Mouse (Mus musculus) heart, embryonic 13.5 days (tissue): ENCODE measurements around the gene Tgm1. TPM values are rescaled to one million over a fixed set of nuclear protein-coding genes. Genes with fewer than 3 reads are reported as not detected.

Source experiments
- ATAC-seq: fragments of 200-750 bp; cut with Nextera tagmentation; 2 replicates; pipeline ENCODE4 v1.8.0; 2017; ENCODE audit warnings: moderate TSS enrichment; ENCODE audit not compliant: insufficient number of reproducible peaks, low FRiP score, low TSS enrichment; ENCODE audit errors: extremely low read depth
- H3K27ac ChIP-seq: fragments of 300-500 bp; sonication (generic); replicated peaks from 2 replicates; pipeline ENCODE4 v1.5.1; 2015; ENCODE audit warnings: moderate library complexity, mild to moderate bottlenecking, inconsistent platforms
- H3K27me3 ChIP-seq: fragments of 300-500 bp; sonication (generic); replicated peaks from 2 replicates; pipeline ENCODE4 v1.6.1; 2015; ENCODE audit warnings: mild to moderate bottlenecking, inconsistent platforms
- H3K36me3 ChIP-seq: fragments of 300-500 bp; sonication (generic); 2 replicates; pipeline ENCODE4 v1.6.1; 2015; ENCODE audit warnings: mild to moderate bottlenecking, inconsistent platforms
- H3K4me1 ChIP-seq: fragments of 300-500 bp; sonication (generic); 2 replicates; pipeline ENCODE4 v1.6.1; 2015; ENCODE audit warnings: inconsistent platforms
- H3K4me2 ChIP-seq: fragments of 300-500 bp; sonication (generic); 2 replicates; pipeline ENCODE4 v1.6.1; 2015; ENCODE audit warnings: inconsistent platforms, mild to moderate bottlenecking, moderate library complexity
- H3K4me3 ChIP-seq: fragments of 300-500 bp; sonication (generic); 2 replicates; pipeline ENCODE4 v1.5.1; 2015; ENCODE audit warnings: moderate library complexity, mild to moderate bottlenecking, inconsistent platforms
- H3K9ac ChIP-seq: fragments of 300-500 bp; sonication (generic); 2 replicates; pipeline ENCODE4 v1.6.1; 2015; ENCODE audit warnings: inconsistent platforms, mild to moderate bottlenecking, moderate library complexity
- H3K9me3 ChIP-seq: fragments of 300-500 bp; sonication (generic); 2 replicates; pipeline ENCODE4 v1.6.1; 2016; ENCODE audit warnings: inconsistent platforms
- WGBS: fragments of 180-500 bp; shearing (Covaris S2); methylation state at CpG from one replicate; pipeline ENCODE4 v1.1.7; 2015; ENCODE audit warnings: mixed read lengths; 5-methylcytosine and 5-hydroxymethylcytosine counted together
- polyA plus RNA-seq: library from polyadenylated mRNA; unstranded; fragments of >200 nt; fragmentation: Nextera tagmentation; extraction: Ambion mirVana; gene quantifications from 2 replicates; pipeline ENCODE4 v1.2.1, GENCODE M21; 2015

The Tgm1 gene
- polyA plus RNA-seq, 1 experiment from 2014 or later = 0.25 TPM

- H3K9ac ChIP-seq = peak overlapping the region; percentile 74
- peak overlapping the region; percentile 19 for H3K4me3 ChIP-seq
- no peak overlapping the region for H3K27ac ChIP-seq
- peak overlapping the region; percentile 99 for H3K4me2 ChIP-seq
- 17% methylated on average over 10 of the region's 10 CpGs for WGBS
- no peaks in the 10 kb centered on the region for H3K27me3 ChIP-seq
- H3K36me3 ChIP-seq = peaks cover 60% of the 10 kb centered on the region
- ATAC-seq = no peak
- peaks cover 35% of the 10 kb centered on the region for H3K4me1 ChIP-seq
- no peaks in the 10 kb centered on the region for H3K9me3 ChIP-seq
Measured at GRCm38 (mm10) chr14:55743711-55744110, 30.0 kb upstream of the Tgm1 start.

DNA sequence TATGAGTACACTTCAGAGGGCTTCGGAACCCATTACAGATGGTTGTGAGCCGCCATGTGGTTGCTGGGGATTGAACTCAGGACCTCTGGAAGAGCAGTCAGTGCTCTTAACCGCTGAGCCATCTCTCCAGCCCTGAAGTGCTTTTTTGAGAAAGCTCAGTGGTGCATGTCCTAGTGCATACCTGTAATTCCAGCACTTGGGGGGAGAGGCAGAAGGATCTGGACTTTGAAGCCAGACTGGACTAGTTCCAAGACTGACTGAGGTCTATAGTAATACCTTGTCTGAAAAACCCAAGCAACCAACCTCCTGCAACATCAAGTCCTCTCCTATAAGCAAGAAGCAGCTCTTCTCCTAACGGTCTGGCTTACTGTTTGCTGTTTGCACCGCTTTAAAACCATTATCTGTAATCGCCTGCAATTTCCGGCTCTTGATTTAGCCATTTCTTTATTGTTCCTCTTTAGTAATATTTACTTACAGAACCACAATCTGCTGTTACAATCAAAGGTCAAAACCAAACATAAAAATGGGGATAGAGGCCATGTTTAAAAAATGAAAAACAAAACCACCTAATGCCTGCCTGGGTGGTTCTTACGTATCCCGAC is 23.5 kb upstream of the Tgm1 start:
- WGBS = 80% methylated on average over 9 of the region's 9 CpGs
- no peak for ATAC-seq
- Histone ChIP-seq H3K27me3 (peaks cover 4% of the 10 kb centered on the region; the same call in 1 of the 2 replicates), H3K4me1 (no peaks in the 10 kb centered on the region), H3K4me3 (no peak overlapping the region), H3K36me3 (peaks cover 44% of the 10 kb centered on the region), H3K9ac (no peak overlapping the region), H3K9me3 (no peaks in the 10 kb centered on the region), H3K4me2 (no peak overlapping the region), H3K27ac (no peak overlapping the region)

DNA sequence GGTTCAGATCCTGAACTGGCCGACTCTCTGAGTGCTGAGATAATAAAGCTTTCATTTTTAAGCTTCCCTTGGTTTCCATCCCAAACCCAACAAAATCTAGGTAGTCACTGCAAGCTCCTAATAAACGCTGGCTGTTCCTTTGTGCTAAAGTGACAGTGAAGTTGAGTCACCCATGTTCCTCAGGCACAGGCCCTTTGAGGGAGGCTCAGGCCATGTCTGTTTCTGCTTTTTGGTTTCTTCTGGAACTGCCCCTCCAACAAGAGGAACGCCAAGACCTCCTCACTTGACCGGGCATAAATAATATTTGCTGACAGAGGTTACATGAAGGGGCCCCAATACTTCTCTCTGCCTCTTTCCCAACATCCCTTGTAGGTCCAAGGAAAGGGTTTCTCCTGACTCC is 22.0 kb upstream of the Tgm1 start:
- Histone ChIP-seq H3K36me3 (peaks cover 30% of the 10 kb centered on the region), H3K9ac (no peak overlapping the region), H3K27ac (no peak overlapping the region), H3K4me1 (no peaks in the 10 kb centered on the region), H3K27me3 (peaks cover 10% of the 10 kb centered on the region; the same call in 1 of the 2 replicates), H3K9me3 (no peaks in the 10 kb centered on the region), H3K4me3 (no peak overlapping the region), H3K4me2 (no peak overlapping the region)
- WGBS = 77% methylated on average over 4 of the region's 4 CpGs
- no peak for ATAC-seq

- H3K9me3 ChIP-seq = no peaks in the 10 kb centered on the region
- 50% methylated on average over 3 of the region's 3 CpGs for whole genome bisulfite sequencing
Measured at GRCm38 (mm10) chr14:55735334-55735733, 21.6 kb upstream of the Tgm1 start.

GRCm38 (mm10) chr14:55734869-55735268 is 21.1 kb upstream of the Tgm1 start:
- Histone ChIP-seq H3K4me2 (no peak overlapping the region), H3K36me3 (peaks cover 21% of the 10 kb centered on the region), H3K9me3 (no peaks in the 10 kb centered on the region), H3K4me3 (no peak overlapping the region), H3K27me3 (peaks cover 17% of the 10 kb centered on the region; the same call in 1 of the 2 replicates), H3K4me1 (no peaks in the 10 kb centered on the region), H3K27ac (no peak overlapping the region), H3K9ac (no peak overlapping the region)
- WGBS = 70% methylated on average over 7 of the region's 7 CpGs
- ATAC-seq = no peak

More at GRCm38 (mm10) chr14:55735334-55735733, 21.6 kb upstream of the Tgm1 start:
- Histone ChIP-seq H3K4me3 (no peak overlapping the region), H3K27me3 (peaks cover 13% of the 10 kb centered on the region; the same call in 1 of the 2 replicates), H3K9ac (no peak overlapping the region), H3K36me3 (peaks cover 26% of the 10 kb centered on the region), H3K4me2 (no peak overlapping the region), H3K4me1 (no peaks in the 10 kb centered on the region), H3K27ac (no peak overlapping the region)
- ATAC-seq = no peak

DNA sequence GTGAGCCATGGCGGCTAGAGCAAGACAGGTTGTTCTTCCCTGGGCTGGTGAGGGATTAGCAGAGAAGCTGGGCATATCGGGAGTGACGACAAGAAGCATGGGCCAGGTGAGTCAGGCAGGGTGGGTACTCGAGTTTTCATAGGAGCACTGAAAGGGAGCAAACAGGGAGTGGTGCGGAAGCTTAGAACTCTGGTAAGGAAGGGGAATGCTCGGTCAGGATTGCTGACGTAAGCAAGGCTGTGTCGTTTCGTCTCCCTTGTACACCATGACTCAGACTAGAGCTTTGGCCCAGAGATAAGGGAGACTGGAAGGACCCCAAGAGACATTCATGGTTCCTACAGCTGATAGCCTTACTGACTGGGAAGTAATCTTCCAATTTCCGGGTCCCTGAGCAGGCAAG is 20.2 kb upstream of the Tgm1 start:
- peaks cover 12% of the 10 kb centered on the region for H3K36me3 ChIP-seq
- 59% methylated on average over 10 of the region's 10 CpGs for WGBS
- H3K4me3 ChIP-seq = no peak overlapping the region
- peaks cover 24% of the 10 kb centered on the region; the same call in 1 of the 2 replicates for H3K27me3 ChIP-seq
- H3K9me3 ChIP-seq = no peaks in the 10 kb centered on the region
- ATAC-seq = no peak
- H3K9ac ChIP-seq = no peak overlapping the region
- H3K27ac ChIP-seq = no peak overlapping the region
- no peaks in the 10 kb centered on the region for H3K4me1 ChIP-seq
- no peak overlapping the region for H3K4me2 ChIP-seq

DNA sequence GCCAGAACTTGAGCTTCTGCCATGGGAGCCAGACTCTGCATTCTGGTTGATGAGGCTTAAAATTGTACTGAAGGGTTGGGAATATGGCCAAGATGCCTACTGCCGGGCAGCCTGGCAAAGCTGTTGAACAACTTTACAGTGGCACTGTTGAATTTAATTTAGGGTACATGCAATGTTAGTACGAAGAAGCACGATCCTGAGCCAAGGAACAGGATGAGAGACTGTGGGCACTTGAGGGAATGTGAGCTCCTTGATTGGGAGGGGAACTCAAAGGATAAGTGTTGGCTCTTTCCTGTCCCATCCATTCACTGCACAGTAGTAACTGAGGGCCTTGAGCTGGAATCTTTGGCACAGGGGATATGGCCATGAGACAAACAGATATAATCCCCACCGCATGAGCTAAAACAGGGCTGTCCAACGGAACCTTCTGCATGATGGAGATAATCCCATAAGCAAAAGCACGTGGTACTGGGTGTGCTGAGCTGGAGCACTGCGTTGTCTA is 16.9 kb upstream of the Tgm1 start:
- Histone ChIP-seq H3K9me3 (no peaks in the 10 kb centered on the region), H3K36me3 (no peaks in the 10 kb centered on the region), H3K27me3 (peaks cover 35% of the 10 kb centered on the region; the same call in 1 of the 2 replicates), H3K9ac (no peak overlapping the region), H3K4me2 (no peak overlapping the region), H3K27ac (no peak overlapping the region), H3K4me1 (no peaks in the 10 kb centered on the region), H3K4me3 (no peak overlapping the region)
- WGBS = 77% methylated on average over 7 of the region's 7 CpGs
- no peak for ATAC-seq

DNA sequence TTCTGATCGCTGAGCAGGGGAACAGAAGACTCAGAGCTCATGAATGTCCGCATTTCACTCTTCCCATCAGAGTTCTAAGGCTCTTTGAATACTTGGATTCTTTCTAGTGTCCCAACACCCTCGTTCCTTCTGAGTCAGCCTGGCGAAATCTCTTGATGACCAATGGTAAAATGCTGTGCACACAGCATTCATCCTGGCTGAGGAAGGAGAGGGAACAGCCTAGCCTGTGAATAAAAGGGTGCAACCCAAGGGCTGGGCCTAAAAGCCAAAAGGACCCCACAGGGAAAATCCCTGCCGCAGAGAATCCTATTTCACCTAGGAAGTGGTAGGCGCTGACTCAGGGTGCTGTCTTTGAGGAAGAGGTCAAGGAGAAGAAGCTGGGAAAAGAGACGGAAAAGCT is 16.4 kb upstream of the Tgm1 start:
- no peak for ATAC-seq
- H3K4me2 ChIP-seq = no peak overlapping the region
- H3K9me3 ChIP-seq = no peaks in the 10 kb centered on the region
- no peaks in the 10 kb centered on the region for H3K4me1 ChIP-seq
- WGBS = 73% methylated on average over 7 of the region's 7 CpGs
- H3K4me3 ChIP-seq = no peak overlapping the region
- no peaks in the 10 kb centered on the region for H3K36me3 ChIP-seq
- H3K27ac ChIP-seq = no peak overlapping the region
- H3K9ac ChIP-seq = no peak overlapping the region
- H3K27me3 ChIP-seq = peaks cover 35% of the 10 kb centered on the region; the same call in 1 of the 2 replicates

GRCm38 (mm10) chr14:55727889-55728685 is 14.4 kb upstream of the Tgm1 start:
- no peak for ATAC-seq
- Histone ChIP-seq H3K4me1 (0 out of 2 replicates have a peak, but pooled peaks cover 6% of the 10 kb centered on the region), H3K9me3 (no peaks in the 10 kb centered on the region), H3K4me3 (no peak overlapping the region), H3K27me3 (peaks cover 31% of the 10 kb centered on the region; the same call in 1 of the 2 replicates), H3K36me3 (no peaks in the 10 kb centered on the region), H3K9ac (no peak overlapping the region), H3K27ac (no peak overlapping the region), H3K4me2 (no peak overlapping the region)
- WGBS = 62% methylated on average over 8 of the region's 8 CpGs

DNA sequence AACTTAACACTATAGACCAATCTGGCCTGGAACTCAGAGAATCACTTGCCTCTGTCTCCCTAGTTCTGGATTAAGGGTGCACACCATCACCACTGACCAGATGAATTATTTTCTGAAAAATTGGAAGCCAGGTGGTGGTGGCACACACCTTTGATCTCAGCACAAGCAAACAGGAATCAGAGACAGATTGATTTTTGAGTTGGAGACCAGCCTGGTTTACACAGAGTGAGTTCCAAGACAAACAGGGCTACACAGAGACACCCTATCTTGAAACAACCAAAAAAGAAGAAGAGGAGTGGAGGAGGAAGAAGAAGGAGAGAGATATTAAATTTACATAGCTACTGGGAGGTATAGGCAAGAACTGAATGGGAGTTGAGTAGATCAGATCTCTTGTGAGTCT is 12.5 kb upstream of the Tgm1 start:
- Histone ChIP-seq H3K4me3 (no peak overlapping the region), H3K36me3 (no peaks in the 10 kb centered on the region), H3K4me1 (peaks cover 13% of the 10 kb centered on the region), H3K27ac (no peak overlapping the region), H3K9me3 (no peaks in the 10 kb centered on the region), H3K4me2 (no peak overlapping the region), H3K27me3 (0 out of 2 replicates have a peak, but pooled peaks cover 29% of the 10 kb centered on the region), H3K9ac (no peak overlapping the region)
- no peak for ATAC-seq

DNA sequence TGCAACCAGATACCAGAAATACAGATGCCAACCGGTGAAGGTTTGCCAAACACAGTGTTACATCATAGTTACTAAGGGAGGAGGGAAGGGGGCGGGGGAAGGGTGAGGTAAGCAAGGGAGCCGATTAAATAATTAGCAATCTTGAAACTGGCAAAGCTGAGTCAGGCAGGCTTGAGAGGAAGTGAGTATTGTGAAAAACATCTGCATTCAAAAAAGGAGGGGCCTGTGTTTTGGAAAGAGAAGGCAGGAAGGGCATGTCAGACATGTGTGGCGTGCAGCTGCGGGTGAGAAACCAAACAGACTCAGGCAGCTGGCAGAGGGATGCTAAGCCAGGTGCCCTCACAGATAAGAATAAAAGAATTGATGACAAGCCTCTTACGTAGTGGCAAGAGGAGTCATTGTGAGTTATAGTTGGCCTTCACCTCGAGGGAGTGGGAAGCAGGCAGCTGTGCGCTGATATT is 10.7 kb upstream of the Tgm1 start:
- Histone ChIP-seq H3K27me3 (0 out of 2 replicates have a peak, but pooled peaks cover 14% of the 10 kb centered on the region), H3K4me2 (no peak overlapping the region), H3K27ac (no peak overlapping the region; the same call in 1 of the 2 replicates), H3K9me3 (no peaks in the 10 kb centered on the region), H3K4me1 (peaks cover 17% of the 10 kb centered on the region), H3K36me3 (peaks cover 11% of the 10 kb centered on the region), H3K9ac (no peak overlapping the region), H3K4me3 (no peak overlapping the region)
- ATAC-seq = no peak
- 38% methylated on average over 8 of the region's 8 CpGs for WGBS
